Mouse (Mus musculus): ENCODE measurements at regions not wholly inside any gene's neighbourhood (a gene's known extent, or its start where the extent isn't known, plus 50 kb on each side); places are given as distances from the start of the nearest gene placed in this dataset.

GRCm38 (mm10) chr13:94687295-94687694, 101.4 kb upstream of the Tbca start:
- no peak overlapping the region for H3K4me3 ChIP-seq (ENCODE audit: low read length)
- H3K9ac ChIP-seq (ENCODE audit: low read length): no peak overlapping the region
- H3K36me3 ChIP-seq (ENCODE audit: control insufficient read depth, insufficient read depth): no peaks in the 10 kb centered on the region
- WGBS: 80% methylated on average over 5 of the region's 5 CpGs
- H3K27ac ChIP-seq (ENCODE audit: low read length): no peak overlapping the region
- ATAC-seq (replicated peaks; ENCODE audit: extremely low read depth, insufficient read depth, low FRiP score): no peak
- H3K4me1 ChIP-seq (ENCODE audit: control insufficient read depth, insufficient read depth, low read length): no peaks in the 10 kb centered on the region
- H3K27me3 ChIP-seq (ENCODE audit: control insufficient read depth, insufficient read depth, low read length): no peaks in the 10 kb centered on the region; the same call in 1 of the 2 replicates
- no peak overlapping the region for H3K4me2 ChIP-seq (ENCODE audit: low read depth, low read length)
- H3K9me3 ChIP-seq (replicated peaks; ENCODE audit: control insufficient read depth, low read length): no peaks in the 10 kb centered on the region

GRCm38 (mm10) chr13:94706641-94707053, 82.1 kb upstream of the Tbca start:
- Histone ChIP-seq H3K27me3 (ENCODE audit: control insufficient read depth, insufficient read depth, low read length) (peaks cover 69% of the 10 kb centered on the region), H3K4me2 (ENCODE audit: low read depth, low read length) (no peak overlapping the region), H3K36me3 (ENCODE audit: control insufficient read depth, insufficient read depth) (no peaks in the 10 kb centered on the region), H3K9ac (ENCODE audit: low read length) (no peak overlapping the region), H3K27ac (ENCODE audit: low read length) (no peak overlapping the region), H3K9me3 (replicated peaks; ENCODE audit: control insufficient read depth, low read length) (no peaks in the 10 kb centered on the region), H3K4me3 (ENCODE audit: low read length) (no peak overlapping the region), H3K4me1 (ENCODE audit: control insufficient read depth, insufficient read depth, low read length) (peaks cover 15% of the 10 kb centered on the region)
- no peak for ATAC-seq (replicated peaks; ENCODE audit: extremely low read depth, insufficient read depth, low FRiP score)
- 9% methylated on average over 7 of the region's 7 CpGs for WGBS

GRCm38 (mm10) chr13:94707371-94708280, 81.1 kb upstream of the Tbca start:
- Histone ChIP-seq H3K9me3 (replicated peaks; ENCODE audit: control insufficient read depth, low read length) (no peaks in the 10 kb centered on the region), H3K36me3 (ENCODE audit: control insufficient read depth, insufficient read depth) (no peaks in the 10 kb centered on the region), H3K4me1 (ENCODE audit: control insufficient read depth, insufficient read depth, low read length) (peaks cover 14% of the 10 kb centered on the region), H3K4me2 (ENCODE audit: low read depth, low read length) (no peak overlapping the region), H3K27ac (ENCODE audit: low read length) (no peak overlapping the region), H3K4me3 (ENCODE audit: low read length) (no peak overlapping the region), H3K27me3 (ENCODE audit: control insufficient read depth, insufficient read depth, low read length) (peaks cover 71% of the 10 kb centered on the region), H3K9ac (ENCODE audit: low read length) (no peak overlapping the region)
- no peak for ATAC-seq (replicated peaks; ENCODE audit: extremely low read depth, insufficient read depth, low FRiP score)
- whole genome bisulfite sequencing: 9% methylated on average over 32 of the region's 32 CpGs

- Histone ChIP-seq H3K9ac (ENCODE audit: low read length) (no peak overlapping the region), H3K27me3 (ENCODE audit: control insufficient read depth, insufficient read depth, low read length) (peaks cover 66% of the 10 kb centered on the region), H3K4me1 (ENCODE audit: control insufficient read depth, insufficient read depth, low read length) (peaks cover 10% of the 10 kb centered on the region), H3K4me3 (ENCODE audit: low read length) (no peak overlapping the region), H3K36me3 (ENCODE audit: control insufficient read depth, insufficient read depth) (no peaks in the 10 kb centered on the region), H3K9me3 (replicated peaks; ENCODE audit: control insufficient read depth, low read length) (no peaks in the 10 kb centered on the region), H3K4me2 (ENCODE audit: low read depth, low read length) (no peak overlapping the region), H3K27ac (ENCODE audit: low read length) (no peak overlapping the region)
- ATAC-seq (replicated peaks; ENCODE audit: extremely low read depth, insufficient read depth, low FRiP score): no peak
- 42% methylated on average over 5 of the region's 5 CpGs for WGBS
Measured at GRCm38 (mm10) chr13:94708786-94709185, 79.9 kb upstream of the Tbca start.

- peak; percentile 78 for ATAC-seq (replicated peaks; ENCODE audit: extremely low read depth, insufficient read depth, low FRiP score)
- Histone ChIP-seq H3K27me3 (ENCODE audit: control insufficient read depth, insufficient read depth, low read length) (peaks cover 67% of the 10 kb centered on the region), H3K4me2 (ENCODE audit: low read depth, low read length) (peak overlapping the region; percentile 80), H3K36me3 (ENCODE audit: control insufficient read depth, insufficient read depth) (no peaks in the 10 kb centered on the region), H3K4me3 (ENCODE audit: low read length) (peak overlapping the region; percentile 47), H3K9me3 (replicated peaks; ENCODE audit: control insufficient read depth, low read length) (no peaks in the 10 kb centered on the region), H3K9ac (ENCODE audit: low read length) (peak overlapping the region; percentile 1), H3K4me1 (ENCODE audit: control insufficient read depth, insufficient read depth, low read length) (peaks cover 10% of the 10 kb centered on the region), H3K27ac (ENCODE audit: low read length) (no peak overlapping the region)
- WGBS: 1% methylated on average over 50 of the region's 50 CpGs
Measured at GRCm38 (mm10) chr13:94709691-94710573, 78.8 kb upstream of the Tbca start.

- Histone ChIP-seq H3K4me1 (ENCODE audit: control insufficient read depth, insufficient read depth, low read length) (peaks cover 10% of the 10 kb centered on the region), H3K27ac (ENCODE audit: low read length) (no peak overlapping the region), H3K4me3 (ENCODE audit: low read length) (peak overlapping the region; percentile 47), H3K4me2 (ENCODE audit: low read depth, low read length) (peak overlapping the region; percentile 80), H3K9me3 (replicated peaks; ENCODE audit: control insufficient read depth, low read length) (no peaks in the 10 kb centered on the region), H3K9ac (ENCODE audit: low read length) (peak overlapping the region; percentile 1; the same call in 1 of the 2 replicates), H3K36me3 (ENCODE audit: control insufficient read depth, insufficient read depth) (no peaks in the 10 kb centered on the region), H3K27me3 (ENCODE audit: control insufficient read depth, insufficient read depth, low read length) (peaks cover 60% of the 10 kb centered on the region)
- no peak; the same call in 1 of the 2 replicates for ATAC-seq (replicated peaks; ENCODE audit: extremely low read depth, insufficient read depth, low FRiP score)
- 2% methylated on average over 26 of the region's 26 CpGs for WGBS
Measured at GRCm38 (mm10) chr13:94710574-94711172, 78.0 kb upstream of the Tbca start.

- no peak for ATAC-seq (replicated peaks; ENCODE audit: extremely low read depth, insufficient read depth, low FRiP score)
- WGBS: 47% methylated on average over 3 of the region's 3 CpGs
- no peak overlapping the region for H3K9ac ChIP-seq (ENCODE audit: low read length)
Measured at GRCm38 (mm10) chr13:94713451-94713850, 75.3 kb upstream of the Tbca start.

GRCm38 (mm10) chr13:94721625-94722024, 67.1 kb upstream of the Tbca start:
- no peak overlapping the region for H3K9ac ChIP-seq (ENCODE audit: low read length)
- 68% methylated on average over 4 of the region's 4 CpGs for WGBS
- no peaks in the 10 kb centered on the region for H3K27me3 ChIP-seq (ENCODE audit: control insufficient read depth, insufficient read depth, low read length)
- no peak overlapping the region for H3K4me3 ChIP-seq (ENCODE audit: low read length)
- no peaks in the 10 kb centered on the region for H3K4me1 ChIP-seq (ENCODE audit: control insufficient read depth, insufficient read depth, low read length)
- no peaks in the 10 kb centered on the region for H3K36me3 ChIP-seq (ENCODE audit: control insufficient read depth, insufficient read depth)
- no peak overlapping the region for H3K27ac ChIP-seq (ENCODE audit: low read length)
- H3K4me2 ChIP-seq (ENCODE audit: low read depth, low read length): no peak overlapping the region
- no peak for ATAC-seq (replicated peaks; ENCODE audit: extremely low read depth, insufficient read depth, low FRiP score)
- no peaks in the 10 kb centered on the region for H3K9me3 ChIP-seq (replicated peaks; ENCODE audit: control insufficient read depth, low read length)

More at GRCm38 (mm10) chr13:94713451-94713850, 75.3 kb upstream of the Tbca start:
- Histone ChIP-seq H3K4me1 (ENCODE audit: control insufficient read depth, insufficient read depth, low read length) (peaks cover 10% of the 10 kb centered on the region), H3K4me2 (ENCODE audit: low read depth, low read length) (no peak overlapping the region), H3K27me3 (ENCODE audit: control insufficient read depth, insufficient read depth, low read length) (peaks cover 40% of the 10 kb centered on the region), H3K36me3 (ENCODE audit: control insufficient read depth, insufficient read depth) (no peaks in the 10 kb centered on the region), H3K9me3 (replicated peaks; ENCODE audit: control insufficient read depth, low read length) (no peaks in the 10 kb centered on the region), H3K27ac (ENCODE audit: low read length) (no peak overlapping the region), H3K4me3 (ENCODE audit: low read length) (no peak overlapping the region)

Measured in heart, embryonic 16.5 days (tissue).